Mouse (Mus musculus) cerebellum, postnatal 10 days (tissue): ENCODE measurements around the gene Irx2.

Source experiments
- DNase-seq, 2 experiments: peaks; one replicate each; pipeline ENCODE4 v3.0.0; 2021; ENCODE audit warnings: mixed read lengths in 2 of 2

Irx2 gene

DNA sequence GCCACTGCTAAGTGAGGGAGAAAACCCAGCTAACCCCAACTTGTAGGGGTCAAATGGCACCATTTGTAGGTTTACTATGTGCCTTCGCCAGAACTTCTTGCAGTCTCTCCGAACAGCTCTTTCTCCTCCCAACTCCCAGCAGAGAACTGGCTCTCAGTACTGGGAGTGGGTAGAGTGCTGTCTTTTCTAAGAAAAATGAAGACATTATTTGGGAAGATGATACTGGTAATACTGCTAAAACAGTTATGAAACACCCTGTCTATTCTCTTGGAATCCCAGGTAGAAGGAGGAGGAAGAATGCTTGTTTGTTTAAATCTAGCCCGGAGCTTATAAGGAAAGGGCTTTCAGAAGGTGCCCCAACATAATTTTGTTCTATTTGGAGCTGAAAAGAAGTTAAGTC lies 8.9 kb downstream of the Irx2 start:
- DNase-seq, result no peak

DNA sequence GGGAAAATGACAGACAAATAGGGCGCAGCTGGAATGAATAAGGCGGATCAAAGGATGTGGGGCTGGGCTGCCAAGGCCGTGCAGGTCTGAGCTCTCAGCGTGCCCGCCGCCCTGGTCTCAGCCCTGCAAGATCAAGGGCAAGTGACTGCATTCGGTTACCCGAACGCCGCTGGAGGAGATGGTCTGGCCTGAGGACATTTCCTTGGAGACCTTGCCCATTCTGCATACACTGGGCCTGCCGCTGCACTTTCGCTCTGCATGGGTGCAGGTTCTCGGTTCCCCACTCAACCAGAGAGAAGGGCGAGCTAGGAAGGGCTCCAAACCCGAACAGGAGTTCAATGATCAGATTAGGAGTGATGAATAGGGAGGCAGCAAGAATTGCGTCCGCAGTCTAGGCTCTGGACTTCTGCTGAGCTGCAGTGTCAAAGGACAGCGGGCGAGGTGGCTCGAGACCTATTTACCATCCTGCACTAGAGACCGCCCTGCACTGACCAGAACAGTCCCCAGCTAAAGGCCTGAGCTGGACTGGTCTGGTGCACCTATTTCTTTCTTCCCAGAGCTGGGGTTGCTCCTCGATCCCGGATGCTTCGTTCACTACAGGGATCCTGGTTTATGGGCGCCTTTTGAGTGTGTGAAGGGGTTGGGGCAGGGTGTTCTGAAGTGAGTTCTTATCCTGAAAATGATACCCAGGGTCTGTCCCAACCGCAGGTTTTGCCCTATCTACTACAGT lies 9.9 kb downstream of the Irx2 start:
- DNase-seq, result peak; percentile 10 to 20

DNA sequence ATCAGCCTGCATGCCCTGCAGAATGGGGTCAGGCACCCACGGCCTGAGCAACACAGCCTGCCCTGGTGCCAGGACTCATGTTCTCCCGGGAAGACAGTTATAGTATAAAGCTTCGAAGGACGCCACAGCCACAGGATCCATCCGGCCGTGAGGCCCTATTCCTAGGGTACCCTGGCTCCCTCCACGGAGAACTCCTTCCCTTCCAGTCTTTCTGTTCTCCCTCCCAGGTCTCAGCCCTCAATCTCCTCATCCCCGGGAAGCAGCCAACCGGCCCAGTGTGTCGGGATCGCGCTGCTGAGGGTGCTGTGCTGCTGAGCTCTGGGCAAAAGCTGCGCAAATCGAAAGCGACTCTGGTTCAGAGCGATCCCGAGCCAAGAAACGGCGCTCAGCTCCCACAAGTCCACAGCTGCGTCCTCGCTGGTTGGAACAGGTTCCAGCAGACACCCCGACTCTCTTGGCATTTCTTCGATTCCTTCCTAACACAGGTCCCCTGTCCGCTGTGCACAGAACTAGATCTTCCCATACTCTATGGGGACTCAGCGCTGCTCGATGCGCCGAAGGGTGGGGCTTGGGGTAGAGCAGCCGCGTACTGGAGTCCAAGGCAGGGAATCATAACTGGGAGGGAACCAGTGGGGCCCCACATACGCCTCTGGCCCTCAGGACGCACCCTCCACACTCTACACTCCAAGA lies 11.0 kb downstream of the Irx2 start:
- DNase-seq, result peak; percentile 50 to 59

DNA sequence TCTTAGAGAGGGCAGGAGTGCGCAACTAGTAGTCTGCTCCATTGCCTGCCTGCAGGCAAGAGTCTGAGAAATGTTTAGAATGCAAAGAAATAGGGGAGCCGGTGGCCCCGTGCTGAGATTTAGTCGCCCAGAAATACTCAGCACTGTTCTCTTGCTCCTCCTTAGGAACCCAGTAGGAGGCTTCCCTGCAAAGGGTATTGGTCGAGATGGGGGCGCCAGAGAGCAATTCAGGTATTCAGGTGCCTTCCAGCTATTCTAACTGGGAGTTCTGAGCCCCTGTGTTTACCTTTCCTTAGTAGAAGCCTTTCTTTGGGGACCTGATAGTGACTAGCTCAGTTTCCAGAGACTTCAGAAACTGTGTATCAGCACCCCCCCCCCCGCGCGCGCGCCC lies 11.5 kb downstream of the Irx2 start:
- peak; percentile 81 for DNase-seq

DNA sequence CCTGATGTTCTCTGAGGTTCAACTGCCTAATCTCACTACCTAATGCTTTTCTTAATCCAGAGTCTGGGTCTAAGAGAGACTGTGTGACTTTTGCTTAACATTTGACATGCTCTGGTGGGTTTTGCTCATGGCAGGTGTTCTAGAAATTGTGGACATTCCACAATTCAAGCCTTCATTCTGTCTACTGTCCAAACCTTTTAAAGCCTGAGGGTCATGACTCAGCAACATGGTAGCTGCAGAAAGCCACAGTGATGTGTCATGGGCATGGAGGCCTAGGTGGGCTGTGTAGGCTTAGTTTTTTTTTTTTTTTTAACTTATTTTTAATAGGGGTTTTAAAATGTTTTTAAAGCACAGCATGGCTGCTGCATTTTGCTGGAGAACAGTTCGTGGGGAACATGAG lies 27.8 kb downstream of the Irx2 start:
- DNase-seq, result no peak

DNA sequence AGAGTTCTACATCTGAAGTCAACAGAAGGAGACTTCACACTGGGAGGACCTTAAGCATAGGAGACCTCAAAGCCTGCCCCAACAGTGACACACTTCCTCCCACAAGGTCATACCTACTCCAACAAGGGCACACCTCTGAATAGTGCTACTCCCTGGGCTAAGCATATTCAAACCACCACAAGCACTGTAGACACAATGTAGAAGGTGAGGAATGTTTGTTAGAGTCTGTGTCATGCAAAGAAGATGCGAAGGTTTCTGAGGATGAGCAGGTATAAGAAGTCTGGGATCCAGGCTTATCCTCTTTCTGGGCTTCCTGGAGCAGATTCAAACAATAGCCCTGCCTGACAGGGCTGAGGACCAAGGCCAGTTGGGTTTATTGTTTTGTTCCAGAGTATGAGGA lies 47.2 kb downstream of the Irx2 start:
- DNase-seq, result no peak
